Mouse (Mus musculus) activated CD4-positive, CD25-positive, alpha-beta regulatory T cell, adult 4 months (primary cell): ENCODE measurements around the gene Fiz1. TPM values are rescaled to one million over a fixed set of nuclear protein-coding genes. Genes with fewer than 3 reads are reported as not detected.
A peak's percentile ranks its signal among the peaks of the same experiment; 100 is the strongest.

Experiments used
- ATAC-seq: one replicate; pipeline ENCODE4 v1.8.0; 2017
- polyA plus RNA-seq, 2 experiments: library from polyadenylated mRNA; unstranded; fragments of 100-300 nt; shearing (Covaris generic); gene quantifications; one replicate each; pipeline ENCODE4 v1.2.1; 2017

The Fiz1 gene
- polyA plus RNA-seq = 10 to 100 TPM in 1 of 2 experiments, 1 to 10 TPM in 1; 8.1 to 10.1 TPM

- peak; percentile 69 for ATAC-seq
These were observed at the start of gene Fiz1, which contains the start of gene Zfp524 for GRCm38 (mm10) chr7:5014251-5015117. TSS of gene Fiz1 (minus strand) at chr7:5014697. TSS of gene Zfp524 (plus strand) at chr7:5014415.

DNA sequence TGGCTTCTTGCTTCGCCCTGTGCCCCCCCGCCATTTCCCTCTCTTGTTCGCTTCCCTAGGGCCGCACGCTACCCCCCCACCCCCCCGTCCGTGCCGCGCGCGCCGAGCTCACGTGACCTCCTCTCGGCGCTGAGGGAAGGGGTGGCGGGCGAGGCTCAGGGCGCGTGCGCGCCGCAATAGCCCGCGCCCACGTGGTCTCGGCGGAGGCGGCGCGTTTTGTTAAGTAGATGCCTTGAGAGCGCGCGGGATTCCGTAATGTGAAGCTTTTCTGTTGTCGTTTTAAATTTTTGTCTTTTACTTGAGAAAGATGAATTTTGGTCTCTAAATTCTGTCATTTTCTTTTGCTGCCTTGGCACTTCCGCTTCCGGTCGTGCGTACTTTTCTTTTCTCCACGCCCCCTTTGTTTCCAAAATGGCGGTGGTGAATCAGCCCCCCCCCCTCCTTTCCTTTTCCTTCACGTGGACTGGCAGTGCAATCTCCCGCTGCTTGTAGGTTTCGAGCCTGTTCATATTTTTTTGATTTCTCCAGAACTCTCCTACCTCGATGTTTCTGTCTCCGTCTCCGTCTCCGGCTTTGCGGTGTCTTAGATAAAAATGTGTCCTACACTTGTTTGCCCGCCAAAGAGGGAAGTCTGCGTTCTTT lies 48.0 kb upstream of the Fiz1 start:
- peak; percentile 8 for ATAC-seq

- ATAC-seq = peak; percentile 25
These were observed 47.4 kb upstream of the Fiz1 start, which contains the start of gene U2af2 for GRCm38 (mm10) chr7:5061774-5062359. TSS of gene U2af2 (plus strand) at chr7:5062143.

GRCm38 (mm10) chr7:5060944-5061773 lies 46.7 kb upstream of the Fiz1 start:
- peak; percentile 75 for ATAC-seq

GRCm38 (mm10) chr7:5060239-5060731 lies 45.8 kb upstream of the Fiz1 start:
- ATAC-seq = no peak

DNA sequence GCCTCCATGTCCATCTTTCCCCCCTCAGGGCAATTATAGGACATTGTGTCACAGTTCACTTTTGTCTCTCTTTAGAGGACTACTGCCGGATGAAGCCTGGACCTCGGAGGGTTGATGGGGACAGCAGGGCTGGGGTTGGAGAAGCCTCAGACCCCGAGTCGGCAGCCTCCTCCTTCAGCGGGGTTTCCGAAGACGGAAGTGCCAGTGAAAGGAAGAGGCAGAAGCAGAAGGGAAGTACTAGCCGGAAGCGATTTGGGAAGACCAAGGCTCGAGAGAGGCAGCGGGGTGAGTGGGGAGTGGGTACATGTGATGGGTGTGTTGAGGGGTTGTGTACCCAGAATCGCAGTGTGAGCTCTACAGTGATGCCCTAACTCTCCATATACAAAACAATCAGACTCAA lies 44.9 kb upstream of the Fiz1 start:
- ATAC-seq = no peak

DNA sequence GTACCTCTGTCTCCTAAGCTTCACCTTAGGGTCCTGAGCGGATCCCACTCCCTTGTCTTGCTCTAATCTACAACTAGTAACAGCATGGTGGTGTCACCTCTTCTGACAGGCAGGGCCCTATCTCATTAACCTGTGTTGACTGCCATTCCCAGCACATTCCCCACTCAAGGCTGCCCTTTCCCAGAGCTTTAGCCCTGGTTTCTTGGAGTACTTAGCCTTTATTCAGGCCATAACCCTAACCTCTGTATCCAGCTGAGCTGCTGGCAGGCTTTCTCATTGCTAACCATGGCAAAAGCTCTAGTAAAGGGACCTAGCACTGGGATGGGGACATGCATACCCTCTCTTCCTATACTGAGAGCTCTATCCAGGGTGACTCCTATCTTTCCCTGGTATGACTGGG lies 44.1 kb upstream of the Fiz1 start:
- no peak for ATAC-seq

DNA sequence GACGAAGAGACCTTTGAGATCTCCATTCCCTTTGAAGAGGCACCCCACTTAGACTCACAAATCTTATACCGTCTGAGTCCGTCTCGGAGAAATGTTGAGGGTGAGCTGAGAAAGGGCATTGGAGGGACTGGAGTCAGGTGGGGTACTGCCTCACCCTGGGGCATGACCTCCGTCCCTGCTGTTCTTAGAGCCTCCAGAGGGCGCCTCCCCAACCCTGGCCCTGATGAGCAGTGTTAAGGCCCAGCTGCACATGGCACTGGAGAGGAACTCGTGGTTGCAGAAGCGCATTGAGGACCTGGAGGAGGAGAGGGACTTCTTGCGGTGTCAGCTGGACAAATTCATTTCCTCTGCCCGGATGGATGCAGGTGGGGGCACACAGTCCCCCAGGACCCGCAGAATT lies 43.3 kb upstream of the Fiz1 start:
- ATAC-seq = no peak

GRCm38 (mm10) chr7:5057381-5057780 lies 42.9 kb upstream of the Fiz1 start:
- no peak for ATAC-seq

DNA sequence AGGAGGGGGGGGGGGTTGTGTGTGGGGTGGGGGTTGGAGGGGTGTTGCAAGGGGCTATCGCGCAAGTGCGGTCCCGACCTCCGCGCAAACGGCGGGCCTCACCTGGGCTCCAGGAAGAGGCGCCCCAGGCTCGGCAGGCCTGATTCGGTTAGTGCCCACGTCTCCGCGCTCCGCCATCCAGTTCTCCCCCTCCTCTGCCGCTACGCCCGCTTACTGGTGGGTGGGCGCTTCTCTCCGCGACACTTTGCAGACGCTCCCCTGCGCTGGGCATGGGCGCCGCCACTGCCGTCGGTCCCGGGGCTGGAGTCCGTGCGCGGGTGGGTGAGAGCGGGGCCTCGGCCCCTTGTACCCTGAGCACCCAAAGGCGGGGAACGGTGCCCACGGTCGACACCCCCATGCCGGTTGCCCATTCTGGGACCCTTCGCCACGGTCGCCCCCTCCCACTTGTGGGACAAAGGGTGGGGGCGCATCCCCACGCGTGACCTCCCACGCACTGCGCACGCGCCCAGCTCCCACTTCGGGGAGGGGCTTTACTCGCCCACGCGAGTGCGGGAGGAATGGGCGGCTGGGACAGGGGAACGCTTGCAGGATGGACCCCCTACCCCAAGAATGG lies 42.3 kb upstream of the Fiz1 start:
- ATAC-seq = no peak

DNA sequence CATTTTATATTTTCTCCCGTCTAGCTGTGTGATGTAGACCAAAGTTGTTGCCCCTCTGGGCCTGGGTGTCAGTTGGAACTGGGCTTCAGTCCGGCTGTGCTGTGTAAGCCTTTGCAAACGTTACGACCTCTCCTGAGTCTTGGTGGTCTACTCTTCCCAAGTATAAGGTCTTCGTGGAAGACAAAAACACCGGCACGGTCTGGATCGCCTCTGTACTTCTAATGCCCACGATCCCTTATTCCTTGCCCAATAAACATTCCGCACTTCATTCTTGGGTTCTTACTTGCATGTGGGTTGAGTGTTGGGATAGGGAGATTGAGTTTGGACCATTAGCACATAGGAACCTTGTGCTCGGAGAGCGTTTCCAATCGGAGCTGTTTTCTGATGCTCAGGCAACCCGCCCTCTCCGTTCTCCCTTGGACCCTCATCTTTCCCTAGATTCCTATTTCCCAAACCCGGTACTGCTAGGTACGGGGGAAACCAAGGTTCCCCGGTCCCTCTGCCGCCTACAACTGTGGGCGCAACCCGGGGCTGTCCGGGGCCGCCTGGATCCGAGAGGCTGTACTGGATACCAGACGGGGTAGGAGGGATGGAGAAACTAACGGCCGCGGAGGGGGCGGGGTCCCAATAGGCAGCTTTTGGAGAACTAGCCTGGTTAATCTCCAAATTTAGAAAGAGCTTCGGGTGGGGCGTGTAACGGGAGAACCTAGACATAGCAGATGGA lies 39.1 kb upstream of the Fiz1 start:
- no peak for ATAC-seq

- no peak for ATAC-seq
These were observed 38.4 kb upstream of the Fiz1 start for GRCm38 (mm10) chr7:5052931-5053343.

DNA sequence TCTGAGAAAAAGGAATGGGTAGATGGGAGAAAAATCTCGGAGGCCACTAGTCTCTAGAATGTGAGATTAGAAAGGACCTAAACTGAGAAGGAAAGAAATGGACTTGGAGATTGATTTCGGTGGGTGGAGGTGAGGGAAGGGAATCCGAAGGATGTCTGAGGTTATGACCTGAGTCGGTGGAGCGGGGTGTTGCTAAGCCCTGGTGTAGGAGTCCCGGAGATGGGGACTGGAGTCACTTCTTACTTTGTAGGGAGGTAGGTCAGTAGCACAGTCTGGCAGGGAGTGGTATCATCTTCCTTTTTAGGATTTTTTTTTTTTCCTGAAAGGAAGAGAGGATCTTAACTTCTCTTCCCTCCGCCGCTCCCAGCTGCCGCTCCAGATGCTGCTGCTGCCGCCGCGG lies 37.9 kb upstream of the Fiz1 start:
- ATAC-seq = no peak

GRCm38 (mm10) chr7:5051193-5052192 lies 37.0 kb upstream of the Fiz1 start, which contains the start of gene Zfp580:
TSS of gene Zfp580 (plus strand) at chr7:5051538.
- ATAC-seq = peak; percentile 50

- ATAC-seq = no peak
These were observed 32.8 kb upstream of the Fiz1 start for GRCm38 (mm10) chr7:5047313-5047712.

- ATAC-seq = no peak
These were observed 31.6 kb upstream of the Fiz1 start for GRCm38 (mm10) chr7:5046112-5046511.

GRCm38 (mm10) chr7:5044981-5045380 lies 30.5 kb upstream of the Fiz1 start:
- no peak for ATAC-seq

- ATAC-seq = no peak
These were observed 24.4 kb upstream of the Fiz1 start for GRCm38 (mm10) chr7:5038940-5039339.

DNA sequence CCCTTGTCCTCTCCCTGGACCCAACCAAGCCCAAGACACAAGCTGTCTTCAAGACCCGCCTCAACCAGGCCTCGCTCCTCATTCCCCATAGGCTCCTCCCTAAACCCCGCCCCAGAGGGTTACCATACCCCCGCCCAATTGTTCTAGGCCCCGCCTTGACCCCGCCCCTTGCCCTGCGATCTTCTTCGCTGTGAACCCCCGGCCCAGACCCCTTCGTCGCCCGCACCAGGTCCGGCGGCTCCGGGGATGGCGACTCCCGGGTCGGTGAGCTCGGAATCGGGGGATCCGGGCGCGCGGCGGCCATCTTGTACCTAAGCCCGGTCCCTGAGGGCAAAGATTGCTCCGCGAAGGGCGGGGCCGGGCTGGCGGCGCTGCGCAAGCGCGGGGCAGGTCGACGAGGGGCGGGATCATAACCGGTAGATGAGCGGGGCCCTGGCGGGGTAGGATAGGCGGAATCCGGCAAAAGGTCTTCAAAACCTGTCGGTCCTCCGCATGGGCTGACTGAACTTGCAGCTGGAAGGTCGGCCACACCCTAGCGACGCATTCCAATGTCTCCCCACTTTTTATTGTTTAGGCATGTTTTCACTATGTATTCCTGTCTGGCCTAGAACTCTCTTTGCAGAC lies 23.7 kb upstream of the Fiz1 start, which contains the start of gene Zfp784:
Zfp784 (minus strand) TSS at position 338 of the 624 bp plus-strand sequence.
- ATAC-seq = peak; percentile 94
